Mouse (Mus musculus) embryonic fibroblast, embryonic 13.5 days (primary cell): ENCODE data around the gene Foxm1.

Experiments
- CTCF ChIP-seq: IDR thresholded peaks from 2 replicates; pipeline ENCODE4 v1.5.1; 2011; ENCODE audit warnings: mild to moderate bottlenecking, control low read depth, low read length, moderate library complexity, borderline replicate concordance; ENCODE audit not compliant: insufficient read depth
- POLR2A ChIP-seq: IDR thresholded peaks from 2 replicates; pipeline ENCODE4 v1.6.1; 2011; ENCODE audit warnings: low read depth, mild to moderate bottlenecking, control low read depth, low read length, moderate library complexity

- TF ChIP-seq CTCF = no peak
- no peak for TF ChIP-seq POLR2A
Measured at GRCm38 (mm10) chr6:128421480-128421879, 58.7 kb downstream of the Foxm1 start.
